Mouse (Mus musculus): Measurements from ENCODE around the gene Plod1.

Gene Plod1

GRCm38 (mm10) chr4:147936331-147936954, at the start of gene Plod1:
TSS of gene Plod1 (minus strand) at chr4:147936767.
- DNase-seq (ENCODE audit: low spot score in 2 of 2) = peak; percentile 77 to 79

- no peak for DNase-seq (ENCODE audit: low spot score in 2 of 2)
Measured at GRCm38 (mm10) chr4:147985205-147986132, 48.9 kb upstream of the Plod1 start, which contains the start of gene Nppb. TSS of gene Nppb (plus strand) at chr4:147985788.

GRCm38 (mm10) chr4:147979441-147979860, 42.9 kb upstream of the Plod1 start:
- no peak for DNase-seq (ENCODE audit: low spot score in 2 of 2)

- DNase-seq (ENCODE audit: low spot score in 2 of 2) = no peak
Measured at GRCm38 (mm10) chr4:147978391-147978790, 41.8 kb upstream of the Plod1 start.

- no peak for DNase-seq (ENCODE audit: low spot score in 2 of 2)
Measured at GRCm38 (mm10) chr4:147977726-147978125, 41.2 kb upstream of the Plod1 start.

- DNase-seq (ENCODE audit: low spot score in 2 of 2) = no peak
Measured at GRCm38 (mm10) chr4:147976237-147976636, 39.7 kb upstream of the Plod1 start.

GRCm38 (mm10) chr4:147969337-147969736, 32.8 kb upstream of the Plod1 start:
- no peak for DNase-seq (ENCODE audit: low spot score in 2 of 2)

- no peak for DNase-seq (ENCODE audit: low spot score in 2 of 2)
Measured at GRCm38 (mm10) chr4:147968816-147969215, 32.2 kb upstream of the Plod1 start.

- no peak for DNase-seq (ENCODE audit: low spot score in 2 of 2)
Measured at GRCm38 (mm10) chr4:147965712-147966111, 29.1 kb upstream of the Plod1 start.

GRCm38 (mm10) chr4:147963623-147964022, 27.1 kb upstream of the Plod1 start:
- no peak for DNase-seq (ENCODE audit: low spot score in 2 of 2)

- no peak for DNase-seq (ENCODE audit: low spot score in 2 of 2)
Measured at GRCm38 (mm10) chr4:147962781-147963180, 26.2 kb upstream of the Plod1 start.

GRCm38 (mm10) chr4:147959881-147960831, 23.6 kb upstream of the Plod1 start:
- peak; percentile 16 to 52 for DNase-seq (ENCODE audit: low spot score in 2 of 2)

GRCm38 (mm10) chr4:147957141-147957540, 20.6 kb upstream of the Plod1 start:
- no peak for DNase-seq (ENCODE audit: low spot score in 2 of 2)

- no peak for DNase-seq (ENCODE audit: low spot score in 2 of 2)
Measured at GRCm38 (mm10) chr4:147953590-147953989, 17.0 kb upstream of the Plod1 start.

GRCm38 (mm10) chr4:147947511-147947910, 10.9 kb upstream of the Plod1 start:
- DNase-seq (ENCODE audit: low spot score in 2 of 2) = no peak

GRCm38 (mm10) chr4:147943005-147943404, 6.4 kb upstream of the Plod1 start:
- DNase-seq (ENCODE audit: low spot score in 2 of 2) = no peak

GRCm38 (mm10) chr4:147941045-147942020, 4.8 kb upstream of the Plod1 start:
- DNase-seq (ENCODE audit: low spot score in 2 of 2) = peak in 1 of 2 experiments; percentile 17

GRCm38 (mm10) chr4:147940576-147941044, 4.0 kb upstream of the Plod1 start, which contains the start of gene 2510039O18Rik:
TSS of gene 2510039O18Rik (plus strand) at chr4:147940895.
- peak; percentile 83 to 88 for DNase-seq (ENCODE audit: low spot score in 2 of 2)

GRCm38 (mm10) chr4:147940111-147940510, 3.5 kb upstream of the Plod1 start:
- no peak for DNase-seq (ENCODE audit: low spot score in 2 of 2)
